Mouse (Mus musculus) heart, embryonic 11.5 days (tissue): ENCODE measurements at regions not wholly inside any gene's neighbourhood (a gene's known extent, or its start where the extent isn't known, plus 50 kb on each side); places are given as distances from the start of the nearest gene placed in this dataset.
A peak's percentile ranks its signal among the peaks of the same experiment; 100 is the strongest.

Experiments
- ATAC-seq: fragments of 200-750 bp; cut with Nextera tagmentation; replicated peaks from 2 replicates; pipeline ENCODE4 v1.8.0; 2017; ENCODE audit warnings: moderate library complexity; ENCODE audit not compliant: insufficient number of reproducible peaks, low FRiP score, low TSS enrichment
- H3K27ac ChIP-seq: fragments of 300-500 bp; sonication (generic); 2 replicates; pipeline ENCODE4 v1.5.1; 2014; ENCODE audit warnings: mild to moderate bottlenecking, low read depth, low read length
- H3K27me3 ChIP-seq: fragments of 300-500 bp; sonication (generic); 2 replicates; pipeline ENCODE4 v1.6.1; 2014; ENCODE audit warnings: mild to moderate bottlenecking, low read length, mixed read lengths; ENCODE audit not compliant: control insufficient read depth, insufficient read depth
- H3K36me3 ChIP-seq: fragments of 300-500 bp; sonication (generic); 2 replicates; pipeline ENCODE4 v1.6.1; 2014; ENCODE audit warnings: mild to moderate bottlenecking, low read length, moderate library complexity, mixed read lengths; ENCODE audit not compliant: control insufficient read depth, insufficient read depth
- H3K4me1 ChIP-seq: fragments of 300-500 bp; sonication (generic); 2 replicates; pipeline ENCODE4 v1.6.1; 2014; ENCODE audit warnings: low read length; ENCODE audit not compliant: control insufficient read depth, insufficient read depth
- H3K4me2 ChIP-seq: fragments of 300-500 bp; sonication (generic); 2 replicates; pipeline ENCODE4 v1.6.1; 2014; ENCODE audit warnings: mild to moderate bottlenecking, moderate library complexity
- H3K4me3 ChIP-seq: fragments of 300-500 bp; sonication (generic); 2 replicates; pipeline ENCODE4 v1.5.1; 2014; ENCODE audit warnings: low read depth, low read length
- H3K9ac ChIP-seq: fragments of 300-500 bp; sonication (generic); 2 replicates; pipeline ENCODE4 v1.6.1; 2014; ENCODE audit warnings: mild to moderate bottlenecking, low read depth, low read length, moderate library complexity
- H3K9me3 ChIP-seq: fragments of 300-500 bp; sonication (generic); replicated peaks from 2 replicates; pipeline ENCODE4 v1.6.1; 2016; ENCODE audit warnings: low read length; ENCODE audit not compliant: control insufficient read depth
- WGBS: fragments of 180-500 bp; shearing (Covaris S2); extraction: QIAGEN DNeasy Blood & Tissue Kit; methylation state at CpG from one replicate; pipeline ENCODE4 v1.1.7; 2014; ENCODE audit not compliant: insufficient replicate concordance; 5-methylcytosine and 5-hydroxymethylcytosine counted together

DNA sequence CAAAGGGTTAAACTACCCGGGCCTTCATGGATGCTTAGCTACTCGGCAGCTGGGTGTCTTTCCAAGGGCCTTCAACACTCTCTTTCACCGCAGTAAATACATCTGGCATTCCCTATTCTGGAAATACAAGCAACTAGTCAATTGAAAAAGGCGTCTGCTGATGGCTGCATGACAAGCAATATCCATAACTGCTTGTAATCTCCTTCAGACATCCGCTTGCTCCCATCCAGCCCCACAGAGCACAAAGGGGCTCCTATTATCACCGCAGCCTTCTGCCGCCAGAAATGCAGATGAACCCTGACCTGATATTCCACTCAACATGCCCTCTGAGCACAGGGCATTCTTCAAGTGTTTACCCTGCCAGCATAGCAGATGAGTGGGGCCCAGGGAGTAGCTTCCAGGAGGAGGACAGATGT is 325.7 kb upstream of the 4931429L15Rik start:
- Histone ChIP-seq H3K4me2 (no peak overlapping the region), H3K36me3 (no peaks in the 10 kb centered on the region), H3K4me1 (no peaks in the 10 kb centered on the region), H3K9ac (no peak overlapping the region), H3K27me3 (no peaks in the 10 kb centered on the region), H3K27ac (no peak overlapping the region), H3K9me3 (no peaks in the 10 kb centered on the region), H3K4me3 (no peak overlapping the region)
- 0 out of 2 replicates have a peak, but pooled peaks have one; percentile 26 for ATAC-seq
- 28% methylated on average over 7 of the region's 7 CpGs for WGBS

DNA sequence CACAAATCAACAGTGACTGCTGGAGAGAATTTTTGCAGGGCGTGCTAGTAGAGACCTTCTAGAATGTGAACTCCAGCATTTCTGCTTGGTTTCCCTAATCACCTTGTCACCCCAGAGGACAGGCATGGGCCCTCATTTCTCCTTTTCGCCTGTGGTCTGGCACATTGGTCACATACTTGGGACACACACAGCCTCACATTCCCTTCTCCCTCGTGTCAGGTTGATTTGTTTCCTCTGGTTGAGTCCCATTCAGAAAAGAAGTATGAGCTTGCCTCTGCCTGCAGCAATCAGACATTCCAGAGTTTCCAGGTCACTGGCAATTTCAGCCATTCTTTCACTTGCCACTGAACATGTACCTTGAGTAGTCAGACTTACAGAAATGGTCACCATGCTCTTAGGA is 323.8 kb upstream of the 4931429L15Rik start:
- no peak overlapping the region for H3K27ac ChIP-seq
- H3K36me3 ChIP-seq = no peaks in the 10 kb centered on the region
- H3K9me3 ChIP-seq = no peaks in the 10 kb centered on the region
- H3K27me3 ChIP-seq = no peaks in the 10 kb centered on the region
- WGBS = 56% methylated on average over 3 of the region's 3 CpGs
- no peak overlapping the region for H3K4me2 ChIP-seq
- H3K4me1 ChIP-seq = no peaks in the 10 kb centered on the region
- ATAC-seq = no peak
- no peak overlapping the region for H3K4me3 ChIP-seq
- H3K9ac ChIP-seq = no peak overlapping the region

DNA sequence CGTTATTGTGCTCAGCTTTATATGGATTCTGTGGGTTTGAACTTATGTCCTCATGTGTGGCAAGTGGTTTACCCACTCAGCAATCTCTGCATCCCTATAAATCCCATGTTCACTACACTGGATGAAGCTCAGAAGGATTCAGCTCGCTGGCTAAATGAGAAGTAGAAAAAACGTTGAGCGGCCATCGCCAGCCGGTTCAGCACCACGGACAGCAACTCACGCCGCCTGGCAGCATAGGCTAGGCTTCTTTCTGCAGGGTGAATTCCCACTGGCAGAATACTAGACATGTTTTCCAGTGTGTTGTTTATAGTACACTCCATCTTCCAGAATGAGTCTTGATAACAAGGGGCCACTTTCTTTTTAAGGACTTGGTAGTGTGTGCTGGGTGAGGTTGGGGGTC is 322.9 kb upstream of the 4931429L15Rik start:
- Histone ChIP-seq H3K9me3 (no peaks in the 10 kb centered on the region), H3K9ac (no peak overlapping the region), H3K27me3 (no peaks in the 10 kb centered on the region), H3K4me3 (no peak overlapping the region), H3K4me2 (no peak overlapping the region), H3K4me1 (no peaks in the 10 kb centered on the region), H3K27ac (no peak overlapping the region), H3K36me3 (no peaks in the 10 kb centered on the region)
- no peak for ATAC-seq
- 7% methylated on average over 9 of the region's 9 CpGs for WGBS

DNA sequence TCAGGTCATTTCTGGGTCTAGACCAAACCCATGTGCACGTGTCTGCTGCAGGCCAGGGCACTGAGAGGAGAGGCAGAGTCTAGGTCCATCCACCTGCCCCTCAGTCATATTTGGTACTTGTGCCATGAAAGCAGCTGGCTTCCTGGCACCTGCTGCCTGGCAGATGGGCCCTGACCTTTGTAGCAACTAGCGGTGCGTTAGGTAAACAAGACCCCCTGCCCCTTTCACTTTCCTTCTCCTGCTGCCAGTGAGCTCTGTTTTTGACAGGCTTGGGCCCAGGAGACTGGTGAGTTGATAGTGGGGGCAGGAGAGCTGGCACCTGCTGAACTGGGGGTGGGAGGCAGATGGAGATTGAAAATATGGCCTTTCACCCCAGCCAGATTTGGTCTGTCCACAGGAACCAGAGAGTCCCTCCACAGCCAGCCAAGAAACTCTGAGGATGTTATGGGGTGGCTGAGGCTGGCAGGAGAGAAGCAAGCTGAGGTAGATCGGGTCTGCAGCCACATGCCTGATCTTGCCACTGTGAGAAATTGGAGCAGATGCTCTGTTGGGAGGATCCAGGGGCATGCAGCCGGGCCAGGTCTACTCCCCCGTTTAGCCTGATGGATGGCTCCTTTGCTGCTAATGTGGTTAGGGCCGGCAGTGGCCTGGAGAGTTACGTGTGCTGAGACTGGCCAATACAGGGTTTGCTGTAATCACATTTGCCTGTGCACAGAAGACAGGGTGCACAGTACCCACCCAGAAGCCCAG is 316.6 kb upstream of the 4931429L15Rik start:
- H3K36me3 ChIP-seq = no peaks in the 10 kb centered on the region

GRCm38 (mm10) chr9:46633952-46634351 is 314.2 kb upstream of the 4931429L15Rik start:
- no peak overlapping the region for H3K9ac ChIP-seq
- no peaks in the 10 kb centered on the region for H3K9me3 ChIP-seq
- no peaks in the 10 kb centered on the region for H3K27me3 ChIP-seq
- no peaks in the 10 kb centered on the region for H3K36me3 ChIP-seq
- no peak for ATAC-seq
- no peak overlapping the region for H3K4me3 ChIP-seq
- H3K4me1 ChIP-seq = no peaks in the 10 kb centered on the region
- no peak overlapping the region for H3K27ac ChIP-seq
- H3K4me2 ChIP-seq = no peak overlapping the region
- WGBS = 77% methylated on average over 4 of the region's 4 CpGs

More for the DNA sequence above, 316.6 kb upstream of the 4931429L15Rik start:
- H3K27me3 ChIP-seq = no peaks in the 10 kb centered on the region
- no peak overlapping the region for H3K27ac ChIP-seq
- H3K9ac ChIP-seq = no peak overlapping the region
- H3K9me3 ChIP-seq = no peaks in the 10 kb centered on the region
- no peak for ATAC-seq
- no peak overlapping the region for H3K4me2 ChIP-seq
- H3K4me3 ChIP-seq = no peak overlapping the region
- 62% methylated on average over 8 of the region's 8 CpGs for WGBS
- H3K4me1 ChIP-seq = no peaks in the 10 kb centered on the region

DNA sequence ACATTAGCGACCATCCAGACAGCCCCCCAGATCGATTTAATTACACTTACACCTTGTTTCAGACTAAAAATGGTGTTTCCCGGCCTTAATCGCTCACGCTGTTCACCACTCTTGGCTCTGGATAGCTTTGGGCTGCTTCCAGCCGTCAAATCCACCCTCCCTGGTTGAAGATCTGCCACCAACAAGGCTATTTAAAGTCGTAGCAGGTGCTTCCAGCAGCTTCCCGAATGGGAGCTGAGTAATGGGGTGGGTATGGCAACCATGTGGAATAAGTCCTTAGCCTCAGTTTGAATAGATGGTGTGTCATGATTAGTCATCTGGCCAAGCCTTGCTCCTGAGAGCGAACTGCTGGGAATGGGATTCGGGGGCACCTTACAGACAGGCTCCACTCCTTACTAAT is 312.8 kb upstream of the 4931429L15Rik start:
- Histone ChIP-seq H3K9me3 (no peaks in the 10 kb centered on the region), H3K36me3 (no peaks in the 10 kb centered on the region), H3K27ac (no peak overlapping the region), H3K4me3 (no peak overlapping the region), H3K4me1 (no peaks in the 10 kb centered on the region), H3K4me2 (no peak overlapping the region), H3K9ac (no peak overlapping the region), H3K27me3 (no peaks in the 10 kb centered on the region)
- ATAC-seq = no peak
- WGBS = 70% methylated on average over 10 of the region's 10 CpGs

DNA sequence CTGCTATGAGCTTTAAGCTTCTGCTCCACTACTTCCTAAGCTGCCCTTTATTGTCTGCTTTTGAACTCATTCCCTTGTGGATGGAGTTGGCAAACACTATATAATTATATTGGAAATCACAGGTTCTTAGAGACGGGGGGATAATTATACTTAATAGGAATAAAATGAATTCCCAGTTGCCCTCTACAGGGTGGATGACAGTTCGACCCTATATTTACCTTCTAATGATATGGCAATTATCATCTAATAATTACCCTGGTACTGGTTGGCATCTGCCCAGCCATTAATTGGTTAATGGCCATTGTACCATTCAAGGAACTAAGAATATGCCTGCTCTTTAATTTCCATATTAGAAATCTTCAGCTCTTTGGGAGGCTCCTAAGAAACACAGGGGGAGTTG is 302.5 kb upstream of the 4931429L15Rik start:
- Histone ChIP-seq H3K9me3 (no peaks in the 10 kb centered on the region), H3K4me3 (no peak overlapping the region), H3K9ac (no peak overlapping the region), H3K4me1 (no peaks in the 10 kb centered on the region), H3K36me3 (no peaks in the 10 kb centered on the region), H3K27me3 (no peaks in the 10 kb centered on the region), H3K4me2 (no peak overlapping the region), H3K27ac (no peak overlapping the region)
- WGBS = 73% methylated on average over 2 of the region's 2 CpGs
- ATAC-seq = no peak

DNA sequence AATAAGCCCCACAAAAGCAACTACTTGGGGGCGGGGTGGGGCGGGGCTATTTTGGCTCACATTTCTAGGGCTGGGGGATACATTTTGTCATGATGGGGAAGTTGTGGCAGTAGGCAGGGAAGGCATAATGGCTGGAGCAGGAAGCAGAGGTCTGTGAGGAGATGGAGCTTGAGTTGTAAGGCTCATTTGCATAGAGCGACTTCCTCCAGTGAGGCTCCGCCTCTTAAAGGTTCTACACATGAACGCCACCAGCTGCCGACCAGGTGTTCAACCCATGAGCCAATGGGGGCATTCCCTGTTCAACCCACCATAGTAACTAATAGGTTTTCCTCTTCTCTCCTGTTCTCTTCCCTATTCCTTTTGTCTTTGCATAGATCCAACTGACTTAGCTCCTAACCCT is 302.1 kb upstream of the 4931429L15Rik start:
- no peak for ATAC-seq
- 80% methylated on average over 6 of the region's 6 CpGs for WGBS
- H3K4me1 ChIP-seq = no peaks in the 10 kb centered on the region
- H3K36me3 ChIP-seq = no peaks in the 10 kb centered on the region
- H3K9ac ChIP-seq = no peak overlapping the region
- H3K9me3 ChIP-seq = no peaks in the 10 kb centered on the region
- no peak overlapping the region for H3K27ac ChIP-seq
- no peak overlapping the region for H3K4me2 ChIP-seq
- H3K4me3 ChIP-seq = no peak overlapping the region
- H3K27me3 ChIP-seq = no peaks in the 10 kb centered on the region
